Mouse (Mus musculus) small intestine, adult 2 months (tissue): Measurements from ENCODE around the gene Ctcfl.
A peak's percentile ranks its signal among the peaks of the same experiment; 100 is the strongest.

Experiments used
- CTCF ChIP-seq: fragments of 200-500 bp; IDR thresholded peaks from 2 replicates; pipeline ENCODE4 v1.5.1; 2012; ENCODE audit warnings: low read depth, mild to moderate bottlenecking, control low read depth, inconsistent platforms, low read length, moderate library complexity, mixed read lengths; ENCODE audit not compliant: insufficient replicate concordance, insufficient read length; ENCODE audit errors: extremely low read depth
- POLR2A ChIP-seq: fragments of 200-500 bp; IDR thresholded peaks from 2 replicates; pipeline ENCODE4 v1.6.1; 2012; ENCODE audit warnings: low read depth, mild to moderate bottlenecking, control low read depth, inconsistent platforms, low read length, moderate library complexity

DNA sequence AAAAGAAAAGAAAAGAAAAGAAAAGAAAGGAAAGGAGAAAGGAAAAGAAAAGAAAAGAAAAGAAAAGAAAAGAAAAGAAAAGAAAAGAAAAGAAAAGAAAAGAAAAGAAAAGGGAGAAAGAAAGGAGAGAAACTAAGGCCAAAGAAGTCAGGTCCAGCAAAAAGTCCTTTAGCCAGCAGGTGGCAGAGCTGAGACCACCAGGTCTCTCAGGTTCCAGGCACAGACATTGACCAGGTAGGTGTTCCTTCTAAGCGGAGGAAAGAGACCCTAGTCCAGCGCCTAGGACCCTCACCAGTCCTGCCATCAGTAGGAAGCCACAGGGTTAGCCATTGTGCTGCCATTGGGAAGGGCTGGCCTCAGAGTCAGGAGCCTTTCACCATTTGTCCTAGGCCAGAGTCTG lies 45.0 kb upstream of the Ctcfl start:
- TF ChIP-seq CTCF, result peak; percentile 62; the same call in 1 of the 2 replicates
- no peak for TF ChIP-seq POLR2A
